Mouse (Mus musculus): ENCODE measurements around the gene C87436. TPM values are rescaled to one million over a fixed set of nuclear protein-coding genes. Genes with fewer than 3 reads are reported as not detected.

C87436 gene
- total and polyA plus RNA-seq, 3 experiments = 8.7 to 22.3 (median 18.4) TPM

DNA sequence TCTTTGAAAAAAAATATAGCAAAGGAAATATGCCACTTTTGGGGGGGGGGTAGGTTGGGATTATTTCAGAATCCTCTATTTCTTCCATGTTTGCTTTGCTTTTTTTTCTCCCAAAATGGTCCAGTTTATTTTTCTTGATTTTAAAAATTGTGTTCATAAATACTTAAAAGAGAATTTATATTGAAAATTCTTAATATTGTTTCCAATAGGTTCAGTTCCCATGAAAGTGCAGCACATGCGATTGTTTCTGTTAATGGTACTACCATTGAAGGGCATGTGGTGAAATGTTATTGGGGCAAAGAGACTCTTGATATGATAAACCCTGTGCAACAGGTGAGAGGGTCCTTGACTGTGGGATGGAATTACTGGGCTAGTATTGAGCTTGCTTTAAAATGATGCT lies 11.8 kb upstream of the C87436 start, which contains the start of gene Gm44790:
Gene Gm44790, plus strand, starts transcription at position 301 of the 400 bp plus-strand sequence.
- no peak for DNase-seq

DNA sequence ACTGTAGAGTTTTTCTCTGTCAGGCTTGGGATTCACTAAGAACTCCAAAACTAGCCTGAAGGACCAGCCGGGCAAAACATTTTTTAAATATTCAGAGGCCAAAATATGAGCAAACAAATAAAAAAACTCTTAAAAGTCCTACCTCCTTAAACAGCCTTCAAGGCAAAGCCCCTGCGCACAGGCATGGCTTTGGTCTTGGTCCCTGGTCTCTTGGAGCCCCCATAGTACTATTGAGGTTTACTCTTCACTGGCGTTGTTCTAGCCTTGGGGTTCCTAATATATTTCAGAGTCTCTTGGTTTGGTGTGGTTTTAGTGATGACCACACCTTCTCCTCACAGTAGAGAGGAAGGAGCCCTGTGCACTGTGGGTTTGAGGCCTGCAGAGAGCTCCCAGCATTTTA lies 6.6 kb upstream of the C87436 start:
- DNase-seq = no peak

DNA sequence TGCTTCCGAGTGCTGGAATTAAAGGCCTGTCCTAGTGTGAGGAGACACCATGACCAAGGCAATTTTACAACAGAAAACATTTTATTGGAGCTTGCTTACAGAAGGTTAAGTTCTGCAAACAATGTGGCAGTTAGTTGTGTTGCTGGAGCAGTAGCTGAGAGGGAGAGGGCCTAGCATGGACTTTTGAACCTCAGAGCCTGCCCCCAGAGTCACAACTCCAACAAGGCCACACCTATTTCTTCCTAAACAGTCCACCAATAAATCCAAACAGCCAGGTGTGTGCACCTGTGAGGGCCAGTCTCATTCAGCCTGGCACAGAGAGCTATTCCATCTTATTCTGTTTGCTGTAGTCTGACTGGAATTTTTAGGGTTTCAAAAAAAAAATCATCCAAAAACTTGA lies 4.5 kb upstream of the C87436 start:
- DNase-seq = no peak

DNA sequence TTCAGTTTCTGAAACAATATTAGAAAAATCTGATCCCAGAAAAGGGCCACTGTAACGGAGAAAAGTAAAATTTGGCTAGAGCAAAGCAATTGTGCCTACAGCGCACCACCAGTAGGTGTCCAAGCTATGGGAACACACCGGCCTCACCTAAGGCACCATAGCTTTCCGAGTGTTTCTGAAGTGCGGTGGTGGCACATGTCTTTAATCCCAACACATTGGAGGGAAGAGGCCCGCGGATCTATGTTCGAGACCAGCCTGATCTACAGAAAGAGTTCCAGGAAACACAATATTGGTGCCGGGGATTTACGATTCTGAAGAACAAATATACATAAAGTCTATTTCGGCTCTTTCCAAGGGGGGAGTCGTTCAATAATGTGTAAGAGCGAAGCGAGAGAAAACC lies 463 bp upstream of the C87436 start:
- peak; percentile 65 for DNase-seq

DNA sequence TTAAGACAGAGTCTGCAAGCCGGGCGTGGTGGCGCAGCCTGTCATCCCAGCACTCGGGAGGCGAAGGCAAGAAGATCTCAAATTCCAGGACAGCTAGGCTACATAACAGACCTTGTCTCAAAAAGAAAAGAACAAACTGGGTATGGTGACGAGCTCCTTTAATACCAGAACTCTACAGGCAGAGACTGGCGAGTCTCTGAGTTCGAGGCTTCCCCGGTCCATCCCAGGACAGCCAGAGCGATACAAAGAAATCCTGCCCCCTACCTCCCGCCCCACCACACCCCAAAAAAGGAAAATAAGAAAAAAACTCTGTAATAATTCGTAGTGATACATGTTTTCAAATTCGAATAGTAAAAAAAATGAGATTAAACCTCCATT lies 934 bp downstream of the C87436 start:
- no peak for DNase-seq

DNA sequence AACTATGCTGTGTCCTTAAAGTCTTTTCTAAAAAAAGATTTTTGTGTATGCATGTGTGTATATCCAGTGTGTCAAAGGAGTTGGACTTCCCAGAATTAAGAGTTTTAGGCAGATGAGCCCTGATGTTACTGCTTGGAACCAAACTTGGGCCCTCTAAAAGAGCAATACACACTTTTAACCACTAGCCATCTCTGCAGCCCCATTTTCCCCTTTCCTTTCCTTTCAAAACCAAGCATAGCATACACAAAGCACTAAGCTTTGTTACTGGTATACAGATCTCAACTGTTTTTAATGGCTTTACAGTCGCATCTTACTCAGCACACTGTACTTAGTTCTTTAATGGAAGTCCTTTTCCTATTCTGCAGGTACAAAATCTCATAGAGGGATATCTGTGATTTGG lies 1.4 kb downstream of the C87436 start:
- no peak for DNase-seq

DNA sequence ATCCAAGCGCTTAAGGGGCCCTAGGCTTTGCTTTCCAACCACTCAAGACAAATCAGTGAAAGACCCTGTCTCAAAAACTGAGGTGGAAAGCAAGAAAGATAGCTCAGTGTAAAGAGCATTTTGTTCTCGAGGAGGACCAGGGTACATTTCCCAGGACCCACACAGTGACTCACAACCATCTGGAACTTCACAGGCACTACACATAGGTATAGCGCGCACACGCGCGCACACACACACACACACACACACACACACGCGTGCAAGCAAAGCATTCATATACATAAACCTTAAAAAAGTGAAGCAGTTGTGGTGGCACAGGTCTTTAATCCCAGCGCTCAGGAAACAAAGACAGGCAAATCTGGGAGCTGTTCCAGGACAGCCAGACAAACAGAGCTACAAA lies 3.4 kb downstream of the C87436 start:
- DNase-seq = no peak

DNA sequence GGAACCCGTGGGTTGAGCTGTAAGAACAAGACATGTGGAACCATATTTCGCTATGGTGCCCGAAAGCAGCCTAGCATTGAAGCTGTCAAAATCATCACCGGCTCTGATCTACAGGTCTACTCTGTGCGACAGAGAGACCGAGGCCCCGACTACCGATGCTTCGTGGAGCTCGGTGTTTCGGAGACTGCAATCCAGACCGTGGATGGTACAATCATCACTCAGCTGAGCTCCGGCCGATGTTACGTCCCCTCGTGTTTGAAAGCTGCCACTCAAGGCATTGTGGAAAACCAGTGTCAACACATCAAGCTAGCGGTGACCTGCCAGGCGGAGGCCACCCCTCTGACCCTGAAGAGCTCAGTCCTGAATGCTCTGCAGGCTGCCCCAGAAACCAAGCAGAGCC lies 7.4 kb downstream of the C87436 start:
- DNase-seq = no peak

DNA sequence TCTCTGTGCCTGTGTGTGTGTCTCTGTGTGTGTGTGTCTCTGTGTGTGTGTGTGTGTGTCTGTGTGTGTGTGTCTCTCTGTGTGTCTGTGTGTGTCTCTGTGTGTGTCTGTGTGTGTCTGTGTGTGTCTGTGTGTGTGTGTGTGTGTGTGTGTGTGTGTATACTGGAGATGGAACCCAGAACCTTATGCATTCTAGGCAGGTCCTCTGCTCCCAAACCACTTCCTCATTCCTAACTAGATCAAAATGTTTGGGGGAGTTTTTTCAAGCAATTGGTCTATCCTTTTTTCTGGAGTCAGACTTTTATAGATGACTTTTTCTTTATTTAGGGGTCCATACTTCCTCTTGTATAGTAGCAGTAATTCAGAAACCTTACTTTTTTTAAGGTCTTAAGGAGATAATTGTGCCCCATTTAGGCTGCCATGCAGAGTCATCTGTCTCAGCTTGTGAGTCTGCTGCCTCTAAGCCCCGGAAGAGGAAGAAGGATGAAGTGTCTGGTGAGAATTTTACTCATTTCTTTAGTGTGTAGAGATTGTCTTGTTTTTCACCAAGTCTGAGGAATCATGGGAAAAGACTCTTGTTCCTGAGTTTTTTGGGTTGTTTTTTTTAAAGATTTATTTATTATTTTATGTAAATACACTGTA lies 8.9 kb downstream of the C87436 start:
- no peak for DNase-seq

DNA sequence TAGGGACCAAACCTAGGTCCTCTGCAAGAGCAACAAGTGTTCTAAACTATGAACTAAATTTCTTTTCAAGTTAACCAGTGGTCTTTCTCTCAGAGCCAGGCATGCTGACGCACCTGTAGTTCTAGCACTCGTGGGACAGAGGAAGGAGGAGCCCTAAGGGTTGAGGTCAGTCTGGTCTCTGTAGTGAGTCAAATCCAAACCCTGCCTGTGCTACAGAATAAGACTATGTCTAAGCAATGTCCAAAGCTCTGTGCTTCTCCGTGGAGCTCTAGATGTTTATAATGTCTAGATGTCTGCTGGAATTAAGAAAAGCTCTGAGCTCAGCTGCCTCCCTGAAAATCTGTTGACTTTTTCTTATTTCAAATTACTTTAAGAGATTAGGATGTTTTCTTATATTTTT lies 18.6 kb downstream of the C87436 start:
- no peak for DNase-seq

DNA sequence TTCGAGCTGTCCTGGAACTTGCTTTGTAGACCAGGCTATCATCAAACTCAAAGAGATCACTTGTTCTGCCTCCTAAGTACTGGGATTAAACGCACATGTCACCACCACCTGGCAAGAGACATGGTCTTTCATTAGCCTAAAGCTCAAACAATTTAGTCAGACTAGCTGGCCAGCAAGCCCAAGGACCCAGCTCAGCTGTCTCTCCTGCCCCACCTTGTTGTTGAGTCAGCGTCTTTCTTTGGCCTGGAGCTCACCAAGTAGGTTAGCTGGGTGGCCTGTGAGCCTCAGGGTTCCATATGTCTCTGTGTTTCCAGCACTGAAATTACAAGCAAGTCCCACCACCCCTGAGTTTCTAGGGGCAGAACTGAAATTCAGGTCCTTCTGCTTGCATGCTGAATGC lies 24.9 kb downstream of the C87436 start:
- DNase-seq = no peak

DNA sequence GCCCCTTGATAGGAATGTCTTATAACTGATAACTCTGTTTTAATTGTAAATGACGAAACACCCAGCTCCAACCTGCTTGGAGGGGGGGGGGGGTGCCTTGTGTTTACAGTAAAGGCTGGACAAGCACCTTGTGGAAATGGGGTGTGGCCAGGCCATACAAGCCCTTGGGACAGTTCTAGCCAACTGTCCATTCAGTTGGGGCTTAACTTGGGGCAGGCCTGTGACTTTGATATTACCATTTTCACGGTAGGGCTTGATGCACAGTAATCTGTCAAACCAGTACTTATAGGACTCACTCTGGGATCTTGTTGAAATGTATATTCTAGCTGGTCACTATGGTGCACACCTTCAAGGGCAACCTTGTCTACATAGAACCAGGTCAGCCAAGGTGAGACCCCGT lies 33.1 kb downstream of the C87436 start:
- DNase-seq = no peak

DNA sequence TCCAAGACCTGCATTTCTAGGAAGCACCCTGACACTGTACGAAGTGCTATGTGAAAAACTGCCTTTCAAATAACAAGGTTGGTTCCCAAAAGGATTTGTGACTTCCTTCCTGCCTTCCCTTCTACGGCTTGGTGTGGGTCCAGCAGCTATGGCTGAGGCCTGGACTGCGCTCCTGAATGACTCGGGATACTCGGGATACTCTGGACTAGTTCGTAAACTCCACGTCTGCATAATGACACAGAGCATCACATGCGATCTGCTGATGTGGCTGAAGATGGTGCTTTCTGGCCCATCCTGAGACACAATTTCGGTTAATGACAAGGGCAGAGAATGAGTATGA lies 33.6 kb downstream of the C87436 start:
- DNase-seq = no peak

DNA sequence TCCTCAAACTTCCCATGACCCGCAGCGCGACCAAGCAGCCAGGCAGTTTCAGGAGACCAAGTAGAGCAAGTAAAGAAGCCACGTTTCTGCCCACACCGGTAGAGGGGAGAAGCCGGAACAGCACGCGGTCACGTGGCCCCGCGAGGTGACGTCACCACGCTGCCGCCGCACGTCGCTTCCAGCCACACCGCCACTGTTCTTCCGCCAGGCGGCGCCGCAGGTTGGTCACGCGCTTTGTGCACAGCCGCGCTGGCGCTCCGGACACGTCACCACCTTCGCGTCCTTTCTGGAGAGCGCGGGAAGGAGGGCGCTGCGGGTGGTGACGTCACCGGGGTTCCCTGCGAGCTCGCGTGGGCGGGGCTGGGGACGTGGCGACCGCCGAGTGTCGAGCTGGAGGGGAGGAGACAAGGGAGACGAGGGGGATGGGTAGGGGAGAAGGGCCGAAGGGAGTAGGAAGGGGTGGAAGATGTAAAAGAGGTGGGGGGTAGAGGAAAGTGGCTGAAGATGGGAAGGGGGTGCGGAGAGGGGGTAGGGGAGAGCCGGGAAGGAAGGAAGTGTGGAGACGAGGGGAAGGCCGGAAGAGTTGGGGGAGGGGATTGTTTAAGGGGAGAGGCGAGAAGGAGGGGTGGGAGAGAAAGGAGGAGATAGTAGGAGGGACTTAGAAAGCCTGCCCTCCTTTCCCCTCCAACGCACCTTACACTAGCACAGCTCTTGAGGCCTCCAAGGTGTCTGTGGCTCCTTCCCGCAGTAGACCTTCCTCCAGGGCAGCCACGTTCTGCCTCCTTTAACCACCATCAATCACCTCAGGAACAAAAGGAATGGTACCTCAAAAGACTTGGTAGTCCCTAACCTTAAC lies 34.2 kb downstream of the C87436 start:
- peak; percentile 100 for DNase-seq

DNA sequence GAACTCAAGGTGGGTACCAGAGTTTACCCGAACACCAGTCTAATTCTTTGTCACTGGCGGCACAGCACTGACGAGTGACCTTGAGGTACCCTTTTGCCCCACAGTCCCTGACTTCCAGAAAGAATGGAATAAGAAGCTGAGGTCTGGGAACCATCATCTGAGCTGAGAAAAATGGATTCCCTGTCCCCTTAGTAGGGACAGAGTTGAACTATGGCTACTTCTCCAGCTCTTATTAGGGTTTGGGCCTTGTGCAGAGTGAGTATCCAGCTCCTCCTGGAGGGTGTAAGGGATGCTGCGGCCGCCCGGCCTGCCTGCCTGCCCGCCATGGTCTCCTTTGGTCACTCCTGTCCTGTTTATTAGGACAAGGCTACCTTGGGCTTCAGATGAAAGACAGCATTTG lies 34.9 kb downstream of the C87436 start:
- DNase-seq = peak; percentile 48

DNA sequence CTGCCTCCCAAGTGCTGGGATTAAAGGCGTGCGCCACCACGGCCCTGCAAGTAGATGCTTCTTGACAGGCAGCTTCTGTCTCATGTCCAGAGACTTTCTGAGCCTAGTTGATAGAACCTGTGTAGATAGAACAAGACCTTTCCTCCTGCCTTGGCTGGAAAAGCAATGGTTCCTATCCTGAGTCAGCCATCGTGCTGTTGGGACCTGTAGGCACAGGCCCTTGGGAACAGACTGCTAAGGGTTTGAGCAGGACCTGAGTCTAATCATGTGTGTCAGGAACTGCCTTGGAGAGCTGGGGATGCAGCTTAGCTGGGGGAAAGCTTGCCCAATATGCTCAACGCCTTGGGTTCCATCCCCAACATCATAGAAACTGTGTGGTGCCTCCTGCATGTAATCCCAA lies 35.9 kb downstream of the C87436 start:
- no peak for DNase-seq

DNA sequence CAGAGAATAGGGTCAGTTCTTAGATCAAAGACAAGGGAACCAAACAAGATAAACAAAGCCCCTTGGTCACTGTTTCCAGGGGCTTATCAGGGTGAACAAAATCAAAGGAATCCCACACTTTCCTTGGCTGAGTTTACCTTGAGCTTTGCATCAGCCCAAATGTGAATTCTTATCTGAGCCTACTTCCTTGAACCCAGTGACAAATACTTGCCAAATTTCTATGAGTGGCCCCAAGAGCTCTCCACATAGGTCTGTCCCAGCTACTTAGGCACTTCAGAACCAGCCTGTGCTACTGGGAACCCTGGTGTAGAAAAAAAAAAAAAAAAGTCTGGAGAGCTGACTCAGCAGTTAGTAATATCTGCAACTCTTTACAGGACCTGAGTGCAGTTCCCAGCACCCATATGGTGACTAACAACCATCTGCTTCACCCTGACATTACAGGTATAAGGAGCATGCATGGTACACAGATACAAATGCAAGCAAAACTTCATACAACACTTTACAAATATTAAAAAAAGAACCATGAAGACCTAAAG lies 36.5 kb downstream of the C87436 start:
- DNase-seq = no peak

DNA sequence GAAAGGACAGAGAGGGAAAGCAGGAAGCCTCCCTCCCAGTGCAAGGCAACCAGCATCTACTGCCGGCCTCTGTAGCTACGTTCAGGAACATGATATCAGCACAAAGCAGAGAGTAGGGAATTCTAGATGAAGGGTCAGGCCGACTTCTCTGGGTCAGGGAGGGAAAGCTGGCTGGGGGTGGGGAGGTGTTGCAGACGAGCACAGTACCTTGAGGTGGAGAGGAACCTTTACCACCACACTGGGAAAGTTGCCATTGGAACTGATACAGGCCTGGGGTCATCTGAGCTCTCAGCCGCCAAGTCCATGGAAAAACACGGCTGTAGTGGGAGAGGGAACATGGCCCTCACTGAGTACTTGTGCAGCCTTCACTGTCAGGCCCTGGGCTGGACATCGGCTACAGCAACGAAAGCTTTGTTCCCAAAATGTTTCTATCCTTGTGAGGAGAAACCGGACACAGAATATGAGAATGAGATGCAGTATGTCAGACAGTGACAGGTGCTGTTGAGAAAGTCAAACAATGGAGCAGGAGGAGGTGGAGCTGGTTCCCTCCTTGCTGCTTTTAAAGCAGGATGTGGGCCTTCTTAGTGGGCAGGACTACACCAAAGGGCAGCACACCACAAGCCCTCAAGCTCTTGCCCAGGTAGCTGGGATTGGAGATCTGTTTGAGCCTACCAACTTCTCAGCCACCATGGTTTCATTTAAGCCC lies 37.4 kb downstream of the C87436 start:
- DNase-seq = no peak

DNA sequence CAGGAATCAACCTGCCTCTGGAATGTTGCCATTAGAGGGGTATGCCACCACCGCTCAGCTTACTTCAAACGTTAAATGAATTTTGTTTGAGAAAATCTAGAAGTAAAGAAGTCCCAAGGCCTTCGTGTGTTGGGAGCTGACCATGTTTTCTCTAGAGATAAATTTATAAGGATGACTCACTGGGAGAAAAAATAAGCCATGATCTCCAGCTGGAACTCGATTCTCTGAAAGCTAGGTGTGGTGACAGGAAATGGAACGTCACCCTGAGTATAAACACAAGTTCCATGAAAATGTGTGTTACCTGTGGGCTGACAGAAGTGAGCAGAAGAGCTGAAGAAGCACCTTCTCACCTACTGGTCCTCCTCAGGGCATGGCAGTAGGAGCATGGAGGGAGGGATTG lies 38.8 kb downstream of the C87436 start:
- no peak for DNase-seq

DNA sequence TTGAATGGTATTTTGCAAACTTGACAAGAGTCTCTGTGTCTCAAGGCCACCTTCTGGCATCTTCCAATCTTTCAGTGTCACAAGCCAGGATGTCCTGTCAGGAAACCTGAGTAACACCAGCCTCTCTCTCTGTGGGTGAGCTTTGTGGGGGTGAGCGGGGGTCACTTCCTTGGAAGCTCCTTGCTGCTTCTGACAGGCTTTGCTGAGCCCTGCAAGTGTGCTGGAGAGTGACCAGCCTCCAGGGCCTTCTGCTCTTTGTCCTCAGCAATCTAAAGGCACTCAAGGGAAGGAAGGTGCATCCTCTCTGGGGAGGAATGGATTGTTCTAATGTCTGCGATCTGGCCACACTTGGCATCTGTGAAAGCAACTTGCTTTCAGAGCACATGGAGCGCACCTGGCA lies 41.1 kb downstream of the C87436 start:
- peak; percentile 67 for DNase-seq

DNA sequence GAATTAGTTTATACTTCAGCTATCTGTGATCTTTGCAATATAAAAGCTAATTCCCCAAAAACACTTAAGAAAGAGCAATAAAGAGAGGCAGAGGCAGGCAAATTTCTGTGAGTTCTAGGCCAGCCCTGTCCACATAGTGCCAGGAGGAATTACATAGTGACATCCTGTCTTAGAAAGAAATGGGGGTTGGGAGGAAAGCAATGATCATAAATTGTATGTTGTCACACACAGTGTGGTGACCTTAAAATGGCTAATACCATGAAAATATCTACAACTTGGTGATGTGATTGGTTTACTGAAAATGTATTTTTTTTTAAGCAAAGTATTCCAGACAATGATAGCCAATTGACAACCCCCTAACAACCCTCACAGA lies 41.6 kb downstream of the C87436 start:
- DNase-seq = no peak

DNA sequence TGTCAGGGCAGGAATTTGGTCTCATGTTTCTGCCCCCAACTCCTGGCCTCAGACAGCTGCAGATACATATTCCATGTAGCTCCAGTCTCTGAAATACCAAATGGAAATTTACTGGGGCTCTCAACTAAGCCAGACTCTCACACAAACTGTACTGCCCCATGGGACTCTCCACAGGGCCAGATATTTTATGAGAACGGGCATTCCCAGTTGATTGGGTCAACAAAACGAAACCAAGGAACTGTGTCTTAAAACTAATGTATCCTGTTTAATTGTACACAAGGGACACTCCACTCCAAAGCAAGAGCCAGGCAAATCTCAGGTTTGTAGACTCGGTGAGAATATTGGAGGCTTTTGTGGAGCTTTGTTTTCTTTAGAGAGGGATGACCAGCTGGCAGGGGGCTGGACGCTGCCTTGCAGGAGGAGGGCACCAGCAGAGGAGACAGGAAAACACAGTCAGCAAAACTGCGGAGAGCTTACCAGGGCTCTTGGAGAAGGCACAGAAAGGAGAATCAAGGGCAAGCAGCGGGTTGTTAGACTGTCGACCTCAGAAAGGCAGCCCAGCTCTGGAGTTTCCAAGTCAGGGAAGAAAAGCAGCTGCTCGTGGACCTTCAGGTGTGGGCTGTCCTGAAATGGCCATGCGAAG lies 42.1 kb downstream of the C87436 start:
- DNase-seq = peak; percentile 75

DNA sequence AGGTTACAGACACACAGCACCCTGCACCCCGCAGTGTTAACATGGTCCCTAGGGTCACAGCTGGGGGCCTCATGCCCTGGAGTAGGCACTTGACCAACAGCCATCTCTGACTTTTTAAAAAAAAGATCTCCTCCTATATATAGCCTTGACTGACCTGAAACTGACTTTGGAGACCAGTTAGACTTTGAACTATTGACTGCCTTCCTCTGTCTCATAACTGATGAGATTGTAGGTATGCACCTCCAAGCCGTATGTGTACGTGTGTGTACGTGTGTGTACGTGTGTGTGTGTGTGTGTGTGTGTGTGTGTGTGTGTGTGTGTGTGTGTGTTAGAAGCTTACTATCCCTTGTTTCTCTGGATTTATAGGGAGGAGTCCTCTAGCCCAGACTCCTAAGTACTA lies 43.7 kb downstream of the C87436 start:
- no peak for DNase-seq

Data from adrenal gland, adult 2 months (tissue).